Mouse (Mus musculus) skeletal muscle tissue, adult 2 months (tissue): Measurements from ENCODE around the gene Adprhl1.

Experiments used
- DNase-seq: peaks from one replicate; pipeline ENCODE4 v3.0.0-alpha.2; 2012; ENCODE audit warnings: low read depth, low spot score

Adprhl1 gene

GRCm38 (mm10) chr8:13254019-13254418, at the start of gene Adprhl1:
TSS of gene Adprhl1 (minus strand) at chr8:13254162.
- peak; percentile 95 for DNase-seq

GRCm38 (mm10) chr8:13301036-13301435, 47.1 kb upstream of the Adprhl1 start:
- DNase-seq = no peak

- DNase-seq = no peak
These were observed 45.6 kb upstream of the Adprhl1 start for GRCm38 (mm10) chr8:13299571-13299970.

- DNase-seq = no peak
These were observed 39.9 kb upstream of the Adprhl1 start for GRCm38 (mm10) chr8:13293677-13294470.

- DNase-seq = peak; percentile 54
These were observed 38.4 kb upstream of the Adprhl1 start for GRCm38 (mm10) chr8:13292364-13292763.

GRCm38 (mm10) chr8:13288646-13289045, 34.7 kb upstream of the Adprhl1 start:
- no peak for DNase-seq

GRCm38 (mm10) chr8:13287692-13288623, 34.0 kb upstream of the Adprhl1 start, which contains the start of the genes Dcun1d2 and Tmco3:
TSS of gene Dcun1d2 (minus strand) at chr8:13288131.
TSS of gene Tmco3 (plus strand) at chr8:13288190.
- peak; percentile 97 for DNase-seq

- DNase-seq = peak; percentile 84
These were observed 33.3 kb upstream of the Adprhl1 start for GRCm38 (mm10) chr8:13287304-13287691.

- no peak for DNase-seq
These were observed 29.2 kb upstream of the Adprhl1 start for GRCm38 (mm10) chr8:13283200-13283599.

GRCm38 (mm10) chr8:13276941-13277447, 23.0 kb upstream of the Adprhl1 start:
- DNase-seq = no peak

GRCm38 (mm10) chr8:13272834-13273233, 18.9 kb upstream of the Adprhl1 start:
- DNase-seq = no peak

GRCm38 (mm10) chr8:13267566-13267965, 13.6 kb upstream of the Adprhl1 start:
- no peak for DNase-seq

- no peak for DNase-seq
These were observed 9.4 kb upstream of the Adprhl1 start for GRCm38 (mm10) chr8:13263376-13263775.

GRCm38 (mm10) chr8:13253413-13253812, 549 bp downstream of the Adprhl1 start:
- DNase-seq = peak; percentile 80

- DNase-seq = peak; percentile 63
These were observed 1.1 kb downstream of the Adprhl1 start for GRCm38 (mm10) chr8:13252837-13253236.

- peak; percentile 26 for DNase-seq
These were observed 9.6 kb downstream of the Adprhl1 start for GRCm38 (mm10) chr8:13244343-13244880.

- peak; percentile 35 for DNase-seq
These were observed 10.7 kb downstream of the Adprhl1 start for GRCm38 (mm10) chr8:13242985-13243870.

GRCm38 (mm10) chr8:13240691-13241090, 13.3 kb downstream of the Adprhl1 start:
- DNase-seq = no peak

GRCm38 (mm10) chr8:13240055-13240454, 13.9 kb downstream of the Adprhl1 start:
- DNase-seq = no peak

- DNase-seq = no peak
These were observed 19.2 kb downstream of the Adprhl1 start for GRCm38 (mm10) chr8:13234803-13235202.

GRCm38 (mm10) chr8:13230471-13230870, 23.5 kb downstream of the Adprhl1 start:
- no peak for DNase-seq
